Mouse (Mus musculus) heart, embryonic 11.5 days (tissue): Measurements from ENCODE around the gene Vps54. TPM values are rescaled to one million over a fixed set of nuclear protein-coding genes. Genes with fewer than 3 reads are reported as not detected.
A peak's percentile ranks its signal among the peaks of the same experiment; 100 is the strongest.

Source experiments
- ATAC-seq: fragments of 200-750 bp; cut with Nextera tagmentation; replicated peaks from 2 replicates; pipeline ENCODE4 v1.8.0; 2017; ENCODE audit warnings: moderate library complexity; ENCODE audit not compliant: insufficient number of reproducible peaks, low FRiP score, low TSS enrichment
- H3K27ac ChIP-seq: fragments of 300-500 bp; sonication (generic); 2 replicates; pipeline ENCODE4 v1.5.1; 2014; ENCODE audit warnings: mild to moderate bottlenecking, low read depth, low read length
- H3K27me3 ChIP-seq: fragments of 300-500 bp; sonication (generic); 2 replicates; pipeline ENCODE4 v1.6.1; 2014; ENCODE audit warnings: mild to moderate bottlenecking, low read length, mixed read lengths; ENCODE audit not compliant: control insufficient read depth, insufficient read depth
- H3K36me3 ChIP-seq: fragments of 300-500 bp; sonication (generic); 2 replicates; pipeline ENCODE4 v1.6.1; 2014; ENCODE audit warnings: mild to moderate bottlenecking, low read length, moderate library complexity, mixed read lengths; ENCODE audit not compliant: control insufficient read depth, insufficient read depth
- H3K4me1 ChIP-seq: fragments of 300-500 bp; sonication (generic); 2 replicates; pipeline ENCODE4 v1.6.1; 2014; ENCODE audit warnings: low read length; ENCODE audit not compliant: control insufficient read depth, insufficient read depth
- H3K4me2 ChIP-seq: fragments of 300-500 bp; sonication (generic); 2 replicates; pipeline ENCODE4 v1.6.1; 2014; ENCODE audit warnings: mild to moderate bottlenecking, moderate library complexity
- H3K4me3 ChIP-seq: fragments of 300-500 bp; sonication (generic); 2 replicates; pipeline ENCODE4 v1.5.1; 2014; ENCODE audit warnings: low read depth, low read length
- H3K9ac ChIP-seq: fragments of 300-500 bp; sonication (generic); 2 replicates; pipeline ENCODE4 v1.6.1; 2014; ENCODE audit warnings: mild to moderate bottlenecking, low read depth, low read length, moderate library complexity
- H3K9me3 ChIP-seq: fragments of 300-500 bp; sonication (generic); replicated peaks from 2 replicates; pipeline ENCODE4 v1.6.1; 2016; ENCODE audit warnings: low read length; ENCODE audit not compliant: control insufficient read depth
- WGBS: fragments of 180-500 bp; shearing (Covaris S2); extraction: QIAGEN DNeasy Blood & Tissue Kit; methylation state at CpG from one replicate; pipeline ENCODE4 v1.1.7; 2014; ENCODE audit not compliant: insufficient replicate concordance; 5-methylcytosine and 5-hydroxymethylcytosine counted together
- microRNA counts: library from miRNA; unstranded; fragments of <30 nt; microRNA quantifications from one replicate; lab custom pipeline; 2015
- microRNA-seq: library from miRNA; unstranded; fragments of <30 nt; microRNA quantifications from one replicate; pipeline ENCODE4, GENCODE M21; 2016; ENCODE audit warnings: borderline number of aligned reads
- polyA plus RNA-seq: library from polyadenylated mRNA; unstranded; fragments of >200 nt; fragmentation: Nextera tagmentation; extraction: Ambion mirVana; gene quantifications from 2 replicates; pipeline ENCODE4 v1.2.1, GENCODE M21; 2014

The Vps54 gene
- polyA plus RNA-seq, 1 experiment from 2014 or later, result 12.6 TPM

DNA sequence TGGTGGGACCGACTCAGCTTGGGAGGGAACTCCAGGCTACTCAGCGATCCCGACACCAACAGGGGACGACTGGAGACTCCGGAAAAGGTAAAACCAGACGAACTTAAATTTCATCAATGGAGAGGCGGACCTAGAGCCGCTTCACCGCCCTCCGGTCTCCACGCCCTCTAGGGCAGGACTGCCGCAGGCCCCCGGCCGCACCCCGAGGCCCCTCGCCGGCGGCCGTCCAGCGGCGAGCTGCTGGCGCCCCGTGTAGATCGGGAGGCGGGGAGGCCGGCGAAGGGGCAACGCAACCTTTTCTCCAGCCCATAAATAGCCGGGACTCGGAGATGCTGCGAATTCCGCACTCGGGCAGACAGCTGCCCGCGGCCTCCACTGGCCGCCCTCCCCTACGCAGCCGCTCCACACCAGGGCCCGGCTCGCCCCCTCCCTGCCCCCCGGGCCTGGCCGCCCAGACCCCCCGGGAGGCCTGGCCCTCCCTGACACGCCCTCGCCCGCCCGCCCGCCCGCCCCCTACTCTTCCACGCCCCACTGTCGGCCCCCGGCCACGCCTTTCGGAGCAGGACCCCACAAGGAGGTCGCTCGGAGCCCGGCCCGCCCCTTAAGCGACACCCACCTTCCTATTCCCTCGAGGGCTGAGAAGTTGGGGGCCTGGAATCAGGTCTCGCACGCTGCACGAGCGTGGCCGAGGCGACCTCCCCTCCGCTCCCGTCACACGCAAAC is 131.5 kb downstream of the Vps54 start:
- under 1% methylated on average over 58 of the region's 69 CpGs for WGBS

More for the DNA sequence above, 131.5 kb downstream of the Vps54 start:
- no peaks in the 10 kb centered on the region for H3K36me3 ChIP-seq
- ATAC-seq, result peak; percentile 93
- H3K4me2 ChIP-seq, result peak overlapping the region; percentile 62
- no peaks in the 10 kb centered on the region for H3K9me3 ChIP-seq
- peak overlapping the region; percentile 61 for H3K4me3 ChIP-seq
- 0 out of 2 replicates have a peak, but pooled peaks cover 2% of the 10 kb centered on the region for H3K4me1 ChIP-seq
- H3K27me3 ChIP-seq, result no peaks in the 10 kb centered on the region
- H3K9ac ChIP-seq, result peak overlapping the region; percentile 84
- H3K27ac ChIP-seq, result peak overlapping the region; percentile 95

MicroRNAs encoded within 50 kb of the gene (microRNA counts, 519-probe panel; counts per million panel counts)
- microRNA mmu-miR-1933-3p (lab: Ali Mortazavi, UCI) (32.2 counts per million), microRNA mmu-miR-1933-5p (lab: Ali Mortazavi, UCI) (32.2 counts per million)

Small RNA genes lying within 50 kb of the gene (microRNA-seq; reads per million reads assigned to microRNA genes)
- gene Mir1933, result 4.9 reads per million, percentile 39 among the genes with 10 or more reads in this experiment

Other genes starting within 250 kb of the Vps54 start
- gene Peli1, start 148.0 kb upstream of the Vps54 start, polyA plus RNA-seq, result 30.4 and 31.9 TPM in 2 replicates
- gene Ugp2, start 131.9 kb downstream of the Vps54 start, polyA plus RNA-seq, result 183 and 212 TPM in 2 replicates